Mouse (Mus musculus): Measurements from ENCODE around the gene Gcnt1. TPM values are rescaled to one million over a fixed set of nuclear protein-coding genes. Genes with fewer than 3 reads are reported as not detected.
A peak's percentile ranks its signal among the peaks of the same experiment; 100 is the strongest.

The Gcnt1 gene
- polyA plus RNA-seq, 1 experiment from 2014 or later: 62.8 TPM

DNA sequence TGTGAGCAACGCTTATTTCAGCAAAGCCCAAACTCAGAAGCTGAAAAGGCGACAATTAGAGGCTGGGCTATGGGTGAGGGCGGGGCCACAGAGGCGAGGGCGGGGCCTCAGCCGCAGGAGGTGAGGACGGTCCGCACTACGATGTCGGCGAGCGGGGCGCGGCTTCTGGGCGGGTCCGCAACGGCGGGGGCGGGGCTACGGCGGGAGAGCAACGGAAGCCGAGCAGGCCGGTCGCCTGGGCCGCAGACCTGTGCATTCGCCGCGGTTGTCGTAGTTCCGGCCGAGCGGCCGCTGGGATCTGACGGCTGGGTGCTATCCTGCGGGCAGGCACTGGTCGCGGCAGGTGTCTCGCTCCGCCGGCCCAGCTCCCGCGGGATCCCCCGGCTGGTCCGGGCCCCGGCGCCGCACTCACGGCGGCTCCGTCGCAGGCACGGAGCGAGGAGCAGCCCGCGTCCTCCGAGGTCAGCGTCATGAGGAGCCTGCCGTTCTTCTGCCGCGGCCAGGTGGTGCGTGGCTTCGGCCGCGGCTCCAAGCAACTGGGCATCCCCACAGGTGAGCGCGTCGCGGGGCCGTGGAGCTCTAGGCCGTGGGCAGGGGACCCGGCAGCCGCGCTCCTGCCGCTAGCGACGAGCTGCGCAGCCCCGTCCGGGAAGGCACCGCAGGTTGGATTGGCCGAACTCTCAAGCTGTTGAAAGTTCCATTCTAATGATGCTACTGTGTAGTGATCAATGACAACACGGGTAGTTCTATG, 21.4 kb upstream of the Gcnt1 start, which contains the start of gene Rfk:
TSS of gene Rfk (plus strand) at position 203 of the 751 bp plus-strand sequence.
- ATAC-seq (replicated peaks; ENCODE audit: low FRiP score, low read depth) (peak; percentile 98), DNase-seq (ENCODE audit: low spot score) (peak; percentile 96)
- TF ChIP-seq CTCF (IDR thresholded peaks at IDR 0.05; ENCODE audit: low read depth): no peak
- Histone ChIP-seq H3K4me1 (replicated peaks; ENCODE audit: insufficient read depth, low read length) (0 out of 2 replicates have a peak, but pooled peaks cover 9% of the 10 kb centered on the region), H3K27me3 (ENCODE audit: insufficient read depth, low read length) (no peaks in the 10 kb centered on the region), H3K27ac (peak within 1 kb of the TSS; percentile 84), H3K36me3 (ENCODE audit: insufficient read depth, low read length) (peaks cover 14% of the 10 kb centered on the region; the same call in 1 of the 2 replicates), H3K9ac (ENCODE audit: low read depth, low read length) (peak within 1 kb of the TSS; percentile 91), H3K4me3 (replicated peaks; ENCODE audit: low read depth, low read length) (peak within 1 kb of the TSS; percentile 81), H3K4me2 (ENCODE audit: low read length) (peak within 1 kb of the TSS; percentile 78), H3K9me3 (replicated peaks; ENCODE audit: low read length) (no peaks in the 10 kb centered on the region)
- under 1% methylated on average over 78 of the region's 83 CpGs for WGBS

DNA sequence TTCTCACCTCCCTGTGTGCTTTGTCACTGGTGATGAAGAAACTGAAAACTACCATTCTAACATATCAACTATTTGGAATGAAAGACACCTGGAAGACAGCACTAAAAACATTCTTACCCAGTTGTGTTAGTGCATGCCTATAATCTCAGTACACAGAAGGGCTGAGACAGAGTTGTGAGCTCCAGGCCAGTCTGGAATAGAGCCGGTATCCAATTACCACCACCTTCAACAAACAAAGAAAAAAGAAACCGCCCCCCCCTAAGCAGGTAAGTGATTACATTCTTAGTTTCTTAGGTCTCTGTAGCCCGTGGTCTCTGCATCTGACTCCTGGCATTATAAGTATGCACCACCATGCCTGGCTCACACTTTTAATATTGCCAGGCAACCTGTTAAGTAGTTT, 20.2 kb upstream of the Gcnt1 start:
- 8% methylated on average over 3 of the region's 3 CpGs for WGBS

DNA sequence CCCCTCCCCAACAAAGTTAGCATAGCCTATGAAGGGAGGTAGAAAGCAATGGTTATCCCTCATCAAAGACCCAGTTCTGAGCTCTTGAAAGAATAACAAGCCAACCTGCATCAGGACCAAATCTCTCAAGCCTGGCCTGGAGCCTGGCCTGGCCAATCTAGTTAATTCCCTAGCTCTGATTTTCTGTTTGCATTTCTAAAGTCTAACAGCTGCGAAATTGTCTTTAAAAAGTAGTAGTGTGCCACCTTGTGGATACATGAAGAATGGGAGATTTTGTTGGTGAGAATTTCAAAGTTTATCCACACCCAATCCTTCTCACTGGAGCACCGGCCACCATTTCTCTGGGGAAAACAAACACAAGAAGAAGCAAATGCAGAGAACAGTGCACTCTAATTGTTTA, 15.8 kb upstream of the Gcnt1 start:
- Histone ChIP-seq H3K9me3 (replicated peaks; ENCODE audit: low read length) (no peaks in the 10 kb centered on the region), H3K9ac (ENCODE audit: low read depth, low read length) (no peak overlapping the region), H3K4me1 (replicated peaks; ENCODE audit: insufficient read depth, low read length) (0 out of 2 replicates have a peak, but pooled peaks cover 3% of the 10 kb centered on the region), H3K27me3 (ENCODE audit: insufficient read depth, low read length) (no peaks in the 10 kb centered on the region), H3K36me3 (ENCODE audit: insufficient read depth, low read length) (no peaks in the 10 kb centered on the region), H3K27ac (no peak overlapping the region), H3K4me3 (replicated peaks; ENCODE audit: low read depth, low read length) (no peak overlapping the region), H3K4me2 (ENCODE audit: low read length) (no peak overlapping the region)
- ATAC-seq (replicated peaks; ENCODE audit: low FRiP score, low read depth) (no peak), DNase-seq (ENCODE audit: low spot score) (peak; percentile 91)
- WGBS: 6% methylated on average over 2 of the region's 2 CpGs
- peak; percentile 83 for TF ChIP-seq CTCF (IDR thresholded peaks at IDR 0.05; ENCODE audit: low read depth)

More for the DNA sequence above, 20.2 kb upstream of the Gcnt1 start:
- Histone ChIP-seq H3K4me1 (replicated peaks; ENCODE audit: insufficient read depth, low read length) (0 out of 2 replicates have a peak, but pooled peaks cover 9% of the 10 kb centered on the region), H3K9me3 (replicated peaks; ENCODE audit: low read length) (no peaks in the 10 kb centered on the region), H3K27ac (no peak overlapping the region), H3K27me3 (ENCODE audit: insufficient read depth, low read length) (no peaks in the 10 kb centered on the region), H3K4me3 (replicated peaks; ENCODE audit: low read depth, low read length) (no peak overlapping the region), H3K9ac (ENCODE audit: low read depth, low read length) (no peak overlapping the region), H3K36me3 (ENCODE audit: insufficient read depth, low read length) (0 out of 2 replicates have a peak, but pooled peaks cover 4% of the 10 kb centered on the region), H3K4me2 (ENCODE audit: low read length) (no peak overlapping the region; the same call in 1 of the 2 replicates)
- DNase-seq (ENCODE audit: low spot score): no peak
- ATAC-seq (replicated peaks; ENCODE audit: low FRiP score, low read depth): no peak
- no peak for TF ChIP-seq CTCF (IDR thresholded peaks at IDR 0.05; ENCODE audit: low read depth)

DNA sequence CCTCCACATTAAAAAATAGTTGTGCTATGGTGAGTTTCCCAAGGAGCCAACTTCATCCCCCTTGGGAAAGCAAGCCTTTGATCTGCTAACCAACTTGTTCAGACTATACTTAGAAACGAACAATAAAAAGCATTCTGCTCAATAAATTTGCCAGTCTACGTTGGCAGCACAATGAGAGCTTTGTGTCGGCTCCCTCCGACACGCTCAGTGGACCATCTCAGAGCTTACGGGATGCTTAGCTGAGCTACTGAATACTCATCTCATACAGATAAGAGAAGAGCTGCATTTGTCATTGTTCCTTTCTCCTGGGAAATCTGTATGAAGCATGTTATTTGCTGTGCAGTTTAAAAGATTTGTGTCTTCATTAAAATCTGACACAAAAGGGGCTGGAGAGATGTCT, 13.8 kb upstream of the Gcnt1 start:
- Histone ChIP-seq H3K27me3 (ENCODE audit: insufficient read depth, low read length) (no peaks in the 10 kb centered on the region), H3K4me2 (ENCODE audit: low read length) (no peak overlapping the region), H3K9ac (ENCODE audit: low read depth, low read length) (no peak overlapping the region), H3K4me3 (replicated peaks; ENCODE audit: low read depth, low read length) (no peak overlapping the region), H3K27ac (no peak overlapping the region), H3K36me3 (ENCODE audit: insufficient read depth, low read length) (no peaks in the 10 kb centered on the region), H3K9me3 (replicated peaks; ENCODE audit: low read length) (no peaks in the 10 kb centered on the region), H3K4me1 (replicated peaks; ENCODE audit: insufficient read depth, low read length) (0 out of 2 replicates have a peak, but pooled peaks cover 3% of the 10 kb centered on the region)
- DNase-seq (ENCODE audit: low spot score): no peak
- ATAC-seq (replicated peaks; ENCODE audit: low FRiP score, low read depth): no peak
- no peak for TF ChIP-seq CTCF (IDR thresholded peaks at IDR 0.05; ENCODE audit: low read depth)
- 28% methylated on average over 6 of the region's 6 CpGs for WGBS

DNA sequence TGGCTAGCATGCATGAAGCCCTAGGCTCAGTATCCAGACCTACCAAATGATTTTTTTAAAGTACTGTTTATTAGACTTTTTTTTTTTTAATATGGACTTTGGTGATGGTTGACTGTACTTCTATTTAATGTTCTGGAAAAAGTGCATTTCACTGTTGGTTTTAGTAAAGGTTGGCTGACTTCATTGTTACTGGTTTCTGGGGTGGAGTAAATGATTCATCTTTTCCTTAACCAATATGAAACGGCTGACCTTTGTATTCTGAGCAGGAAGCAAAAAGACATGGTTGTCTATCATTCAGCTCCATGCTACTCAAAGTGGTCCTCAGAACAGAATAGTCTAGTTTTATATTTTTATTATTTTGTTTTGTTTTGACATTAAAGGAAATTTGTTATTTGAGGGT, 12.8 kb upstream of the Gcnt1 start:
- TF ChIP-seq CTCF (IDR thresholded peaks at IDR 0.05; ENCODE audit: low read depth): no peak

DNA sequence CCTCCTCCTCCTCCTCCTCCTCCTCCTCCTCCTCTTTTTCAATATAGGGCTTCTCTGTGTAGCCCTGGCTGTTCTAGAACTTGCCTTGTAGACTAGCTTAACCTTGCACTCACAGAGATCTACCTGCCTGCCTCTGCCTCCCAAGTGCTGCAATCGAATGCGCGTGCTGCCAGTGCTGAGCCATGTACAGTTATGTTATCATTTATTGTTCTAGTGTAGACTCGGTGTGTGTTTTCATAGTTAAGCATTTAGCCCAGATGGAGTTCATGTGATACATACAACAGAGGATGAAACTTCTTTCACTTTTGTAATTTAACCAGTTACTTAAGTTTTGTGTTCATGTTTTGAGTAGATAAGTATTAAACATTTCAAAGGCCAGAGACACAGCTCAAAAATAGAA, 12.4 kb upstream of the Gcnt1 start:
- Histone ChIP-seq H3K4me2 (ENCODE audit: low read length) (no peak overlapping the region), H3K27me3 (ENCODE audit: insufficient read depth, low read length) (no peaks in the 10 kb centered on the region), H3K4me1 (replicated peaks; ENCODE audit: insufficient read depth, low read length) (0 out of 2 replicates have a peak, but pooled peaks cover 3% of the 10 kb centered on the region), H3K4me3 (replicated peaks; ENCODE audit: low read depth, low read length) (no peak overlapping the region), H3K9me3 (replicated peaks; ENCODE audit: low read length) (no peaks in the 10 kb centered on the region), H3K9ac (ENCODE audit: low read depth, low read length) (no peak overlapping the region), H3K36me3 (ENCODE audit: insufficient read depth, low read length) (no peaks in the 10 kb centered on the region), H3K27ac (peak overlapping the region; percentile 47; the same call in 1 of the 2 replicates)
- ATAC-seq (replicated peaks; ENCODE audit: low FRiP score, low read depth): no peak
- TF ChIP-seq CTCF (IDR thresholded peaks at IDR 0.05; ENCODE audit: low read depth): no peak
- no peak for DNase-seq (ENCODE audit: low spot score)
- 89% methylated on average over 4 of the region's 4 CpGs for WGBS

More for the DNA sequence above, 12.8 kb upstream of the Gcnt1 start:
- Histone ChIP-seq H3K27me3 (ENCODE audit: insufficient read depth, low read length) (no peaks in the 10 kb centered on the region), H3K27ac (no peak overlapping the region), H3K9me3 (replicated peaks; ENCODE audit: low read length) (no peaks in the 10 kb centered on the region), H3K36me3 (ENCODE audit: insufficient read depth, low read length) (no peaks in the 10 kb centered on the region), H3K9ac (ENCODE audit: low read depth, low read length) (no peak overlapping the region), H3K4me3 (replicated peaks; ENCODE audit: low read depth, low read length) (no peak overlapping the region), H3K4me2 (ENCODE audit: low read length) (no peak overlapping the region), H3K4me1 (replicated peaks; ENCODE audit: insufficient read depth, low read length) (0 out of 2 replicates have a peak, but pooled peaks cover 3% of the 10 kb centered on the region)
- ATAC-seq (replicated peaks; ENCODE audit: low FRiP score, low read depth): no peak
- WGBS: 38% methylated on average over 1 of the region's 1 CpGs
- DNase-seq (ENCODE audit: low spot score): peak; percentile 31
